Mouse (Mus musculus): ENCODE results near the gene Dtx3.
A peak's percentile ranks its signal among the peaks of the same experiment; 100 is the strongest.
"Not testable (repeated sequence)": the region's sequence is repeated elsewhere in the genome, so short reads cannot be mapped to it uniquely, and the experiment has no call there.

Dtx3 gene

GRCm38 (mm10) chr10:127196392-127196791, 864 bp upstream of the Dtx3 start:
- Histone ChIP-seq H3K36me3 (ENCODE audit: control insufficient read depth, insufficient read depth, low read length, poor library complexity, severe bottlenecking) (peaks cover 6% of the 10 kb centered on the region), H3K27me3 (ENCODE audit: control insufficient read depth, insufficient read depth, low read length, poor library complexity, severe bottlenecking) (peaks cover 1% of the 10 kb centered on the region; the same call in 1 of the 2 replicates)
- DNase-seq (ENCODE audit: low read depth, low spot score): no peak

GRCm38 (mm10) chr10:127194428-127195327, 850 bp downstream of the Dtx3 start:
- Histone ChIP-seq H3K27me3 (ENCODE audit: control insufficient read depth, insufficient read depth, low read length, poor library complexity, severe bottlenecking) (peaks cover 1% of the 10 kb centered on the region; the same call in 1 of the 2 replicates), H3K36me3 (ENCODE audit: control insufficient read depth, insufficient read depth, low read length, poor library complexity, severe bottlenecking) (no peaks in the 10 kb centered on the region; the same call in 1 of the 2 replicates)
- no peak for DNase-seq (ENCODE audit: low read depth, low spot score)

GRCm38 (mm10) chr10:127193011-127193410, 2.5 kb downstream of the Dtx3 start:
- peaks cover 7% of the 10 kb centered on the region for H3K27me3 ChIP-seq (ENCODE audit: control insufficient read depth, insufficient read depth, low read length, poor library complexity, severe bottlenecking)
- DNase-seq (ENCODE audit: low read depth, low spot score): no peak
- H3K36me3 ChIP-seq (ENCODE audit: control insufficient read depth, insufficient read depth, low read length, poor library complexity, severe bottlenecking): no peaks in the 10 kb centered on the region

- not testable (repeated sequence) for H3K36me3 ChIP-seq (ENCODE audit: control insufficient read depth, insufficient read depth, low read length, poor library complexity, severe bottlenecking); DNase-seq (ENCODE audit: low read depth, low spot score); H3K27me3 ChIP-seq (ENCODE audit: control insufficient read depth, insufficient read depth, low read length, poor library complexity, severe bottlenecking)
Observed at GRCm38 (mm10) chr10:127192057-127192328, 3.5 kb downstream of the Dtx3 start.

- no peak for DNase-seq (ENCODE audit: low read depth, low spot score)
- Histone ChIP-seq H3K27me3 (ENCODE audit: control insufficient read depth, insufficient read depth, low read length, poor library complexity, severe bottlenecking) (peaks cover 7% of the 10 kb centered on the region), H3K36me3 (ENCODE audit: control insufficient read depth, insufficient read depth, low read length, poor library complexity, severe bottlenecking) (no peaks in the 10 kb centered on the region)
Observed at GRCm38 (mm10) chr10:127191191-127192056, 4.1 kb downstream of the Dtx3 start.

GRCm38 (mm10) chr10:127190398-127191190, 4.9 kb downstream of the Dtx3 start:
- no peaks in the 10 kb centered on the region for H3K36me3 ChIP-seq (ENCODE audit: control insufficient read depth, insufficient read depth, low read length, poor library complexity, severe bottlenecking)
- peaks cover 7% of the 10 kb centered on the region for H3K27me3 ChIP-seq (ENCODE audit: control insufficient read depth, insufficient read depth, low read length, poor library complexity, severe bottlenecking)
- no peak for DNase-seq (ENCODE audit: low read depth, low spot score)

- DNase-seq (ENCODE audit: low read depth, low spot score): no peak
- Histone ChIP-seq H3K27me3 (ENCODE audit: control insufficient read depth, insufficient read depth, low read length, poor library complexity, severe bottlenecking) (peaks cover 6% of the 10 kb centered on the region), H3K36me3 (ENCODE audit: control insufficient read depth, insufficient read depth, low read length, poor library complexity, severe bottlenecking) (no peaks in the 10 kb centered on the region)
Observed at GRCm38 (mm10) chr10:127189651-127190381, 5.7 kb downstream of the Dtx3 start, which contains the start of gene Arhgef25. Gene Arhgef25 (minus strand): TSS chr10:127190083.

- DNase-seq (ENCODE audit: low read depth, low spot score): peak; percentile 58
Observed at GRCm38 (mm10) chr10:127189116-127189650, 6.3 kb downstream of the Dtx3 start.

GRCm38 (mm10) chr10:127188465-127189115, 6.9 kb downstream of the Dtx3 start:
- DNase-seq (ENCODE audit: low read depth, low spot score): no peak
- Histone ChIP-seq H3K36me3 (ENCODE audit: control insufficient read depth, insufficient read depth, low read length, poor library complexity, severe bottlenecking) (no peaks in the 10 kb centered on the region), H3K27me3 (ENCODE audit: control insufficient read depth, insufficient read depth, low read length, poor library complexity, severe bottlenecking) (peaks cover 6% of the 10 kb centered on the region)

More at GRCm38 (mm10) chr10:127189116-127189650, 6.3 kb downstream of the Dtx3 start:
- H3K27me3 ChIP-seq (ENCODE audit: control insufficient read depth, insufficient read depth, low read length, poor library complexity, severe bottlenecking): peaks cover 6% of the 10 kb centered on the region
- no peaks in the 10 kb centered on the region for H3K36me3 ChIP-seq (ENCODE audit: control insufficient read depth, insufficient read depth, low read length, poor library complexity, severe bottlenecking)

GRCm38 (mm10) chr10:127188079-127188453, 7.5 kb downstream of the Dtx3 start:
- DNase-seq (ENCODE audit: low read depth, low spot score): no peak
- Histone ChIP-seq H3K36me3 (ENCODE audit: control insufficient read depth, insufficient read depth, low read length, poor library complexity, severe bottlenecking) (no peaks in the 10 kb centered on the region), H3K27me3 (ENCODE audit: control insufficient read depth, insufficient read depth, low read length, poor library complexity, severe bottlenecking) (peaks cover 6% of the 10 kb centered on the region)

GRCm38 (mm10) chr10:127187371-127188078, 8.0 kb downstream of the Dtx3 start:
- DNase-seq (ENCODE audit: low read depth, low spot score): no peak
- Histone ChIP-seq H3K36me3 (ENCODE audit: control insufficient read depth, insufficient read depth, low read length, poor library complexity, severe bottlenecking) (no peaks in the 10 kb centered on the region), H3K27me3 (ENCODE audit: control insufficient read depth, insufficient read depth, low read length, poor library complexity, severe bottlenecking) (peaks cover 6% of the 10 kb centered on the region)

- H3K36me3 ChIP-seq (ENCODE audit: control insufficient read depth, insufficient read depth, low read length, poor library complexity, severe bottlenecking): no peaks in the 10 kb centered on the region
- H3K27me3 ChIP-seq (ENCODE audit: control insufficient read depth, insufficient read depth, low read length, poor library complexity, severe bottlenecking): peaks cover 6% of the 10 kb centered on the region
- DNase-seq (ENCODE audit: low read depth, low spot score): no peak
Observed at GRCm38 (mm10) chr10:127186451-127186850, 9.1 kb downstream of the Dtx3 start.

- no peaks in the 10 kb centered on the region for H3K36me3 ChIP-seq (ENCODE audit: control insufficient read depth, insufficient read depth, low read length, poor library complexity, severe bottlenecking)
- H3K27me3 ChIP-seq (ENCODE audit: control insufficient read depth, insufficient read depth, low read length, poor library complexity, severe bottlenecking): peaks cover 6% of the 10 kb centered on the region
- no peak for DNase-seq (ENCODE audit: low read depth, low spot score)
Observed at GRCm38 (mm10) chr10:127185506-127185905, 10.0 kb downstream of the Dtx3 start.

Measured in splenic B cell, adult 2 months (primary cell).